Mouse (Mus musculus): ENCODE results near the gene Gm28042.

GRCm38 (mm10) chr2:120012924-120013323, 14.4 kb upstream of the Gm28042 start:
- TF ChIP-seq POLR2A (IDR thresholded peaks at IDR 0.05; ENCODE audit: control insufficient read depth, extremely low read depth, insufficient read depth, low read length, poor library complexity), result no peak
- no peak for TF ChIP-seq CTCF (IDR thresholded peaks at IDR 0.05; ENCODE audit: borderline replicate concordance, control insufficient read depth, extremely low read depth, insufficient read depth, low read length, poor library complexity)
